Mouse (Mus musculus) testis, postnatal 14 days (tissue): Measurements from ENCODE around the gene Ehbp1l1.

Source experiments
- DNase-seq: peaks from one replicate; pipeline ENCODE4 v3.0.0; 2021; ENCODE audit warnings: low spot score

The Ehbp1l1 gene

GRCm38 (mm10) chr19:5731264-5731978 is 5.3 kb upstream of the Ehbp1l1 start:
- peak; percentile 94 for DNase-seq

DNA sequence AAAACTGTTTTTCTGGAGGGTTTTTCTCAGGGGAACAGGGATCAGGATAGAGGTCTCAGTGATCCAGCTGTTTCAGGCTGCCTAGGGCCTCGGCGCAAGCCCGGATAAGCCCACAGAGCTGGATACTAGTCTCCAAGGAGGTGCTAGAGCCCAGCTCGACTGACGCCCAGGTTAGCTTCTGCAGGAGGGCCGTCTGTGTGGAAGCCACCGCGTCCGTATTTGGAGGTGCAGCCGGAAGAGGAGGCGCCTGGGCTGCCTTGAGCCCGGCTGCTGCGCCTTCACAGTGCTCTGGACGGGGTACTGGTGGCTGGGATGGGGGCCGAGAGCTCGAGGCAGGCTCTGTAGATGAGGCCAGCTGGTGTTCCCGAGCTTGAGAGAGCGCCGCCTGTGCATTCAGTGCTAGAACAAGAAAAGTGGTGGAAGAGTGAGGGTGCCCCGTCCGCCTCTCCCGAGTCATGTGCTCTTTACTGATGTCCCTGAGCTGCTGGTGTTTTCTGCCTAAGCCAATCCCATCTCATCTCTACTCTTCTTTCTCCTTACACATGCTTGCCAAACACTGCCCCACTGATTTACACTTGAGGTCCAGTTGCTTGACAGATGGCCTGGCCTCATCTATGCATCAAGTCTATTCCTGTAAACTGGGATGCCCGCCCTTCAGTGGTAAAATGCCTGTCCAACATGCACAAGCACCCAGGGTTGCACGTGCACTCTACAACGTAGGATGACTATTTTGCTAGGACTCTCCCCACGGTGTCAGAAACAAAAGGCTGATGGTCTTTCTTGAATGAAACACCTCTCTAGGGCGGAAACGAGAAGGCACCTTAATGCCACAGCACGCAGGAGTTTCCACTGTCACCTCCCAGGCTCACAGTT is 4.4 kb upstream of the Ehbp1l1 start:
- no peak for DNase-seq

GRCm38 (mm10) chr19:5729444-5729815 is 3.3 kb upstream of the Ehbp1l1 start, which contains the start of gene Fam89b:
Gene Fam89b (minus strand): TSS chr19:5729653.
- DNase-seq = peak; percentile 80

GRCm38 (mm10) chr19:5728631-5729443 is 2.7 kb upstream of the Ehbp1l1 start:
- peak; percentile 60 for DNase-seq

DNA sequence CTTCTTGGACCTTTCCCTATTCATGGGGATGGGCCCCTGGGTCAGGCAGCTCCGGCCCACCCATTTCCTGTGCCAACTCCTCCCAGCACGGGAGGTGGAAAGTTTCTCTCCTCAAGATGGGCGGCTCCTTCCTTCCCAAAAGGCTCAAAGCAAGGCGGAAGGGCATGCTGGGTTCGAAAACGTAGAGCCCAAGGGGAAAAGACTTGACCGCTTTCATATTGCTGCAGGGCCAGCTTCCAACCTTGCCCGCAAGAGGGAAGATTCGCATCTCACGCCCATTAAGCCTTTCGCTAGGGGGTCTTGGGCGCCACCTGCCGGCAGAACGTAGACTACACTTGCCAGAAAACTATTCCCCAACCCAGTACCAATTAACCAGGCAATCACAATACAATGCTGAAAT is 1.6 kb upstream of the Ehbp1l1 start:
- peak; percentile 78 for DNase-seq

DNA sequence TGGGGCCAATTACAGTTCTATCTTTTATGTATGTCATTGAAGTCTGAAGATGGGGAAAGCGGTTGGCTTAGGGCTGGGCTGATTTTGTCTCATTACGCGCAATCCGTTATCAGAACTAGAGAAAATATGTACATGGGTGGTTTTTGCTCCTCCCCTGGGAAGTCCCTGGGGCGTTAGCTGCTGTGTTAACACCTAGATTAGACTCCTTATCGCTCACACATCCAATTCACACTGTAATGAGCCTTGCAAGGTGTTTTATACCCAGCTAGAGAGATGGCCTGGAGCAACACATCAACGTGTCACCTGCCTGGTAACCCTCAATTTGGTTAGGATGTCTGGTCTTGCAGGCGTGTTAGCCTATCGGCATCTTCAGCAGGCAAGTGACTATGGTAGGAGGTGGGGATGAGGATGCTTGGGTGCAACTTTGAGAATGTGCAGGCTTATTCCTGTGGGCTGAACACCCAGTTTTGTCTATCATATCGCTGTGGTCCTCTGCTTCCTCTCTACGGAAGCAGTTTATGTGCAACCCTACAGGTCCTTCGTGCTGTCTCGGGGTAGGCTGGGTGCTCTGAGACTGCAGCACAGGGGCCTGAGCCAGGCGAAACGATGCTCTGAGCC is 953 bp upstream of the Ehbp1l1 start:
- DNase-seq = no peak

- DNase-seq = no peak
Measured at GRCm38 (mm10) chr19:5725029-5725707, 949 bp downstream of the Ehbp1l1 start.

GRCm38 (mm10) chr19:5724549-5724941 is 1.6 kb downstream of the Ehbp1l1 start:
- peak; percentile 35 for DNase-seq

DNA sequence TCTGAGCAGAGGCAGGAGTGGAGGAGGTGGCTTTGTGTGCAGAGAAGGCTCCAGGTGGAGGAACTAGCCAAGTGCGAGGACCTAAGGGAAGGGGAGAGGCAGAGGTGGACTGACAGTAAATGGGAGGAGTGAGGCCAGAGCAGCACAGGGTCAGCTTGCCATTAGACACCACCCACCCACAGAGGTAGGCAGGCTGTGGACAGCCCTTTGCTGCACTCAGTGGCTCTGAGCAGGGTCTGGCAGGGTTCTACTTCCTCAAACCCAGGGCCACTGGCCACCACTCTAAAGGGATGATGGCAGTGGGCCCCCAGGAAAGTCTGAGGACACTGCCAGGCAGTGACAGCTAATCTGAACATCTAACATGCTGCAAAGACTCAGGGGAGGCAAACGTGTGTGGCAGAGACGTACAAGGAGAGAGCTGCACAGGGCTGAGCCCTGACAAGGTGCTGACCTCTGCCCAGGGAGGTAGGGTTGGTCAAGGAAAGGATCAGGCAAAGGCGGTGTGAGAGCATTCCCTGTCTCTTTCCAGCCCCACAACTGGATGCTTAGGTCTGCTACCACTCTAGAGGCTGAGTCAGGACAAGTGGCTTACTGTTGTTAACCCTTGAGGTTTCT is 2.1 kb downstream of the Ehbp1l1 start:
- DNase-seq = no peak

- no peak for DNase-seq
Measured at GRCm38 (mm10) chr19:5722848-5723425, 3.2 kb downstream of the Ehbp1l1 start.

DNA sequence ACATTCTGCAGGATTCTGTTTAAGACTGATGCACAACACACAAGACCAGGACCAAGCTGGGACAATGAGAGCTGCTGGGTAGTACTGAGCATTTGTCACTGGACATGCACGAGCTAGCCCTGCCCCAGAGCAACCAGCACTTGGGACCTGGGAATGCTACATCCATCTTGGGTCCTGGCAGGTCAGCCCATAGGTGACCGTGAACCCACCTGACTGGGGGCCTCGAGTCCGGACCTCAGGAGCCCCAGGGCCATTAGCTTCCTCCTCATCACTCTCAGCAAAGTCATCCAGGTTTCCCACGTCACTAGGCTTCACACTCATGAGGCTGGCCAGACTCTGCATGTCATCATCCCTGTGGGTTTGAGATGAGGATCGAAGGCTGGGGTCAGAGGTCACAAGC is 4.9 kb downstream of the Ehbp1l1 start:
- DNase-seq = no peak

DNA sequence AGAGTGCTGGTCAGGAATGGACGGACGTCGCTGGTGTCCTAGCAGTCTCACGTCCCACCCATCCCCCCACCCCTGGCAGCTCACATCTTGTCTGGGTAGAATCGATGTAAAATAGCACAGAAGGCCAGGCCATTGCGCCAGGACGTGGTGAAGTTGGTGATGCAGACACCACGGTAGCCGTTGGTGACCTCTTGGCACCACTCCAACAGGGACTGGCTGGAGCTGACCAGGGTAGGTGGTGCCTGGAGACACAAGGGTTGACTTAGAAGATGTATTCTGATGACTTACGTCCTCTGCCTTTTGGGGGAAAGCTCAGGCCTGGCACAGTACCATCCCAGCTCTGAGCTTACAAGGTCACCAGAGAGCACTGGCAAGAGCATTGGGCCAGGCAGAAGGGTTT is 9.2 kb downstream of the Ehbp1l1 start:
- DNase-seq = no peak

GRCm38 (mm10) chr19:5715793-5716688 is 10.1 kb downstream of the Ehbp1l1 start:
- no peak for DNase-seq

DNA sequence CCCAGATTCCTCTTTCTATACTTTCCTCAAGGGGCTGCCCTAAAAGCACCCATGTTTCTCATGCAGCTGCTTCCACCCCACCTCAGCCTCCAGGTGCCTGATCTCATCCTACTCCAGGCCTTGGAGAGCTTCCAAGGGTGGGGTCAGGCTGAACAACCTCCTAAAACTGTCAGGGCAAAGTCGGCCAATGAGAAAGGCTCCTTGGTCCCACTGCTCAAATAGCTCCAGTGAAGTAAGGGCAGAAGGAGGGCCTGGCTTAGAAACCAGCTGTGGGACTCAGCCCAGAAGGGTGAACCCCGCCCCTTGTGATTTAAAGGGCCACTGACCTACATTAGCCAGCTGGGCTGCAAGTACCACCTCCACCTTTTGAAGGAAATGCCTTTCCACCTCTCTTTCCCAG is 12.4 kb downstream of the Ehbp1l1 start:
- DNase-seq = no peak

GRCm38 (mm10) chr19:5713255-5713654 is 12.9 kb downstream of the Ehbp1l1 start:
- no peak for DNase-seq

GRCm38 (mm10) chr19:5711907-5712460 is 14.1 kb downstream of the Ehbp1l1 start:
- no peak for DNase-seq

GRCm38 (mm10) chr19:5711218-5711617 is 14.9 kb downstream of the Ehbp1l1 start:
- no peak for DNase-seq

DNA sequence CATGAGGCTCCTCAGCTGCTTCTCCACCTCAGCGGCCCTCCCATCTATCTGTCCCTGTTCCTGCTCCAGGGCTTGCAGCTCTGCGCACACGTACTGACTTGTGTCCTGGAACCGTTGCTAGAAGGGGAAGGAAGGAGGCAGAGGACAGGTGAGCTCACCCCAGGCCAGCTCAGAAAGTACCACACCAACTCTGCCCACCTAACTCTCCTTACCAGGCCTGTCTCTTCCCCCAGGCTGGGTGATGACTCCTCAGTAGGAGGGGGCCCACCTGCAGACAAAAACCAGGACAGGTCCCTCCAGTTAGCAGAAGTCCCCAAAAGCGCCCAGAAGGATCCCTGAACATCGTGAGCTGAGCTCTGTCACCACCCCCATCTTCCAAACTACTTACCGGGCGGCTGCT is 15.5 kb downstream of the Ehbp1l1 start:
- DNase-seq = no peak

DNA sequence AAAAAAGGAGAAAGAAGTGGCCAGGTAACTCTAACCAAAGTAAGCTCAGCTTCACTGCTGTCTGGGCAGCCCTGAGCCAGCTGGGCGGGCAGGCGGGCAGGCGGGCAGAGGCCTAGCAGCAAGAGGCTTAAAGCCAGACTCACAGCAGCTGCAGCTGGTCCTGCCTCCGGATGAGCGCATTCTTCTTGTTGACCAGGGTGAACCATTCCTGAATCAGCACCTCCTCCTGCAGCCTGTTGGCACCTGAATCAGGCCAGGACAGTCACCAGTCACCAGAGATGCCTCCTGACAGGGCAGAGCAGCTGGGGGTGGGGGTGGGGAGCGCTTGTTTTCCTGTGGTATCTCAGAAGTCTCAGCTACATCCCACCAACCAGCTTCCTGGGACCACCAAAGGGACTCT is 16.0 kb downstream of the Ehbp1l1 start:
- DNase-seq = no peak
